Mouse (Mus musculus) frontal cortex, adult (tissue): ENCODE data around the gene Adamtsl5.
A peak's percentile ranks its signal among the peaks of the same experiment; 100 is the strongest.

Experiments used
- ATAC-seq: cut with Nextera tagmentation; 2 replicates; pipeline ENCODE4 v1.9.2; 2017; ENCODE audit warnings: mild to moderate bottlenecking, moderate library complexity, mixed read lengths; ENCODE audit not compliant: low TSS enrichment

Adamtsl5 gene

DNA sequence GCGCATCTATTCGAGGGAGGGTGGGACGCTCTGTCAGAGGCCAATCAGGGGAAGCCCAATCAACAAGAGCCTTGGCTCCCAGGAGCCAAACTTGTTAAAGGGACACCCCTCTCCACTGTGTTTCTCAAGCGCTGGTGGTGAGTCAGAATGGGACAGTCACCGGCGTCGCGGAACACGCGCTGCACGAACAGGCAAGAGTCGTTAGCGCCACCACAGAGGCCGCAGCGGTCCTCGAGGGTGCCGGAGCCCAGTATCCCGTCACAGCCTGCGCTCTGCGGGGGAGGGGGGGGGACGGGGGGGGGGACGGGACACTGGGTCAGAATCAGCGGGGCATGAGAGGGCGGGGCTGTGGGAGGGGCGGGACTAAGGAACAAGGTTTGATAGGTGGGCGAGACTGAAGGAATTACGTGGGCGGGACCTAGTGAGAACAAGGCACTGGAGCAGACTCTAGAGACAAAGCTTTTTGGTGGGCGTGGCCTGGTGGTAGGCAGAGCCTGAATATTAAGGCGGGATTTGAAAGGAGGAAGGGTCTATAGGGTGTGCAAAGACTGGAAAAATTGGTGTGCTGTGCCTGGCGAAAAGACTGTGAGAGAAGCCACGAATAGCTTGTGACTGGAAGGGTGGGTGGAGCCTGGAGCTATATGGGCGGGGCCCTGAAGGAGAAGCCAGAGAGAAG, 5.3 kb downstream of the Adamtsl5 start:
- 0 out of 2 replicates have a peak, but pooled peaks have one; percentile 13 for ATAC-seq

DNA sequence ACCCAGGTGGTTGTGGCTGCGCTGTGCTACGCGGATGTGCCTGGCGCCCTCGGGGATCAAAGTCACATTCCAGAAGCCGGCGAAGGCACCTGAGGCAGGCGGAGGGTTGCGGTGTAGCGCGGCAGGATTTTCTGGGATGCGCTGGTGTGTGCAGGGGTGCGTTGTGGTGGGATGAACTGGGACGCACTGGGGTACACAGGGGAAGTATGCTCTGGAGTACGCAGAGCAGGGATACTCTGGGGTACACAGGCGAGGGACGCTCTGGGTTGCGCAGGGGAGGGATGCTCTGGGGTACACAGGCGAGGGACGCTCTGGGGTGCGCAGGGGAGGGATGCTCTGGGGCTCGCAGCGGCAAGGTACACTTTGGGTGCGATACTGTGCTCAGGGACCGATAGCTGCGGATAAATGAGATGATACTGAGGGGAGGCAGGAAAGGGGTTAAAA, 5.9 kb downstream of the Adamtsl5 start:
- 0 out of 2 replicates have a peak, but pooled peaks have one; percentile 7 for ATAC-seq

DNA sequence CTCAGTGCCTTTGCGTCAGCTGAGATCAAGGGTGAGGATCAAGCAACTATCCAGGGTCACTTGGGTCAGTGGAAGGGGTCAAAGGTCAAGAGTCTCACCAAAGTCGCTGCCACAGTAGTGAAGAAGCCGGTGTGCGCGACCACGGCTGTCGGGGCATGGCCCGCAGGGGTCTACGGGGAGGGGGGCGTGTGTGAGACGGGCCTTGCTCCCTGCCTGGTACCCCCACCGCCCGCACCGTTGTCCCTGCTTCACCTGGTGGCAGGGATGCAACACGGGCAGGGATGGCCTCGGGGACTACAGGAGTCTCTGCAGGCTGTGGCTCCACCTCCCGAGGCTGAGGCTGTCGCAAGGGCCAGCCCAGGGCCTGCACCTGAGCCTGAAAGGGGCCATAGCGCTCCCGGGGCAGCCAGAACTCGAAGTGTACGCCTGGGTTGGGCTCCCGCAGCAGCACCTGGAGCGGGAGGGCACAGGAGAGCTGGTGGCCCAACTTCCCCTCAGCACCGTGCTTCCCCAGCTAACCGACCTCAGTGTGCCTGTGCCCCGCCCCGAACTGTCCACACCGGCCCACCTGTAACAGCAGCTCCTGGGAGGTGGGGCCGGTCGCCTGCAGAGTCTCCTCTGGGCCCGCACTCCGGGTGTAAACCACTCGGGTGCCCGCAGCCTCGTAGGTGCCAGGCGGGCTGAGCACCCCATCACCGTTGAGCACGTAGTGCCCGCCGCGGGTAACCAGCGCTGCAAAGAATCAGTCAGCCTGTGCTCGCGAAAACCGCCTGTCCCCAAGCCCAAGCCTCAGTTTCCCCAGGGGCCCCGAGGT, 6.5 kb downstream of the Adamtsl5 start:
- ATAC-seq = no peak

DNA sequence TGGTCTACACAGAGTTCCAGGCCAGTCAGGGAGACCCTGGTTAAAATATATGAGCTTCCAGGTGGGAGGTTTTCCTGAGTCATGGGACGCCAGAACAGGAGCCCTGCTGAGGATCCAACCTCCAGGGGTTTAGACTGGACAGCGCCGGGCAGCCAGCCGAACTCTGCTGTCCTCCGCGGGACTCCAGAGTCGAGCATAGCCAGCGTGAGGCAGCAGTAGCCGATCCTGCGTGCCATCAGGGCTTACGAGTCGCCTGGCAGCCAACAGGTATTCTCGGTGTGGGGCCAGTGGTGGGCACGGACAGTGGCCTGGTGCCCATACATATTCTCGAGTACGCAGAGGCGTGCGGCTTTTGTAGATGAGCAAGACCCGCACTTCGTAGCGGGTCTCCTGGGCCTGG, 7.2 kb downstream of the Adamtsl5 start:
- no peak for ATAC-seq

DNA sequence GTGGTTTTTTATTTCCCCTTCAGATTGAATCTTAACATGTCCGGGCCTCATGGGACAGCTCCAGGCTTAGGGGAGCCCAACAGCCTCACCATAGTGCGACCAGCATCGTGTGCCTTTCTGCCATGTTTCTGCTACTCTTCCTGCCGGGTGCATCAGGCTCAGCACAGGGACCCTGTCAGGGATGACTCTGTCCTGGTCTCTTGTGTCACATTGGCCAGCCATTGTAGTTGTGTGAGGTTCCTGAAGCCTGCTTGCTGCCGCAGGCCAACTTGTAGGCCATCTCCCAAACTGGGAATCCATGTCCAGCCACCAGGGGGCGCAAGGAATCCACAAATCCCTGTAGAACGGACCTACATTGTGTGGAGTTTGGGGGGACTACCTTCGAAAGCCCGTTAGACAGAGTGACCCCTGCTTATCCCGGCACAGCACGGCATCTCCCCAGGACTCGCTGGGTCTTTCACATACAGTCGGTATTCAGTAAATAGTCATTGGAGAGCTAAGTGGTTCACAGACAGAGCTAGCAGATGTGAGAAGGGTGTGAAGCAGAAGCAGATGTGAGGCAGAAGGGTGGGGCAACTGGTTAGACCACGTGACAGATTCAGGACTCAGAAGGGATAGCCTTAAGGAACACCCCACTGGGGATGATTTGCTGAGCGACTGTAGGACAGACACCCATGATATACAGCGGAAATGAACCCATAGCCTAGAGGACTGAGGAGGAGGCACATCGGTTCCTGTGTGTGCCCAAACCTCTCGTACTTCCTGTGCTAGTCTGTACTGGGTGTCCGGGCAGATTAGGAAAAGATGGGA, 8.1 kb downstream of the Adamtsl5 start:
- ATAC-seq = peak; percentile 56; the same call in 1 of the 2 replicates

DNA sequence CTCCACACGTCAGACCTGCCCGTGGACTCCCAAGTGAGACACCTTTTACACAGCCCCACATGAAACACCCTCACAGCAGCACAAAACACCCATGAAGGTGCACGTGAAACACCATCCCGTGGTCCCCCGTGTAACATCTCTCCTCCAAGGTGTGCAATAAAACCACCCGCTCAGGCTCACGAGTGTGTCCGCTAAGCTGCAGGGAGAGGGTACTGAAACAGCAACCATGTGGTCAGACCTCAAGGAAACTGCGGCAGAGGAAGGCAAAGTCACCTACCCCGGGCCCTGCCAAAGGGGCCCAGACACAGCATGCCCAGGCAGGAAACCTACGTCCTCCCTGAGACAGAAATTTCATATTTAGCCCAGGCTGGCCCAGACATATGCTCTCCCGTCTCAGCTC, 11.9 kb downstream of the Adamtsl5 start:
- no peak for ATAC-seq

DNA sequence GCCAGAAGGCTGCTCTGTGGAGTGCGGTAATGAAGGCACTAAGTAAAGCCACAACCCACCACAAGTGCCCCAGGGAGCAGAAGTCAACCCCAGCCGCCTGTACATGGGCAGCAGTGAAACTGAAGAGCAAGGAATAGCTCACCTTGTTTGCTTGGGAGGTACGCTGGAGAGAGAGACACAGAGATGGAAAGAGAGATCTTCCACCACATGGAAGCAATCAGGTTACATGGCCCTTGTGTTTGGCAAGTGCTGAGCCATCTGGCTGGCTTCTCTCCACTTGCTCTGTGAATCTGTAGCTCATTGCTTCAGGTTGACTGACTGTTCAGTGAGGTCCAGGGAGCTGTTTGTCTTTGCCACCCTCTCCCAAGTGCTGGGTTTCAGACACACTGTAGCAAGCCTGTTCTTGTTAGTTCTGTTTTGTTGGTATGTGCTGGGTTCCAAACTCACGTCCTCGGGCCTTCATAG, 15.7 kb downstream of the Adamtsl5 start:
- ATAC-seq = no peak

DNA sequence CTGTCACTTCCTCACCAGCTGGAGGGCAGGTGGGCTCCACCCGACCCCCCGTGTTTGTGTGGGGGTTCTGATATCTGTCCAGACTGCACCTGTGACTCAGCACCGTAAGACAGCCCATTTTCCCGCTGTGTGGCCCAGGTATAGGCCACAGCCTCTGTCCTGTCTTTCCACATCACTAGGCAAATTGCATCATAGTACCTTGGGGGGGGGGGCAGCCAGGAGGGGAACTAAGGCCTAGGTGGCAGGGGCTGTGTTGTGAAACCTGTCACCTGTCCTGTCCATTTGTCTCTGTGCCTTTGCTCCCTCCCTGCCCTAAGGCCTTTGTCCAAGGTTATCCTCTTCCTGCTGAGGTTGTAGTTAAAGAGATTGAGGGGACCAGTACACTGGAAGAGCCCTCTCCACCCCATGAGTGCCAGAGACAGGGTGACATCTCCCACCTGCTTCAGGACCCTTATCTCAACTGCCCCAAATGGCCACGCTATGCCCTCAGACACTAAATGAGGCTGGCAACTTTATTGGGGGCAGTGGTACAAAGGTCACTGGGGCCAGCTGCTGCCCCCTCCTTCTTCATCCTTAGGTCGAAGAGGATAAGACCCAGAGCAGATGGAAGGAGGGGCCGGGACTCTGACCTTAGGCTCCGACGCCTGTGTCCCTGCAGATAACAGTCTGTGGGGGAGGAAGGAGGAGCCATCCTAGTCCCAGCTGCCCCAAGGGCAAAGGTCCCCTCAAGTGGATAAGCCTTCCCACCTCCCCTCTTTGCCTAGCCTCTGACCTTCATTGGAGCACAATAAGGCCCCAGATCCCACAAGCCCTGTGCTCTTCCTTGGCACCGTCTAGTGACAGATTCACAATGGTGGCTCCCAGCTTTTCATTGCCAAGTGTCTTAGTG, 16.3 kb downstream of the Adamtsl5 start:
- no peak for ATAC-seq

DNA sequence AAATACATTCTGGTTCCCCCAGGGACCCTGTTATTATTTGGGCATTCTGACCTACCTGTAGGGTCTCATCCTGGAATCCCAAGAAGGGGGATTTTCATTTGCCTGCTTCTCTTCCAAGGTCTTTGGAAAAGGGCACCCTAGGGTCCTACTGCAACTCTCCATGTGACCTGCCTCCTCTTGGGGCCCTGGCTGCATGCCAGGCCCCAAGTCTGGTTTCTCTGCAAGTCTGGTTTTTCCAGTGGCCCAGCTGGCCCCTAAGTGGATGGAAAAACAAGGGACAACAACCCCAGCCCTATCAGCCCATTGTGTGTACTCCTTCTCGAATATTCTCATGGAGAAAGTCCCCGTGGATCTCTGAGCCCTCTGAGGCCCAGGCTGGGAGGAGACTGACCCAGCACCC, 17.3 kb downstream of the Adamtsl5 start:
- ATAC-seq = no peak

DNA sequence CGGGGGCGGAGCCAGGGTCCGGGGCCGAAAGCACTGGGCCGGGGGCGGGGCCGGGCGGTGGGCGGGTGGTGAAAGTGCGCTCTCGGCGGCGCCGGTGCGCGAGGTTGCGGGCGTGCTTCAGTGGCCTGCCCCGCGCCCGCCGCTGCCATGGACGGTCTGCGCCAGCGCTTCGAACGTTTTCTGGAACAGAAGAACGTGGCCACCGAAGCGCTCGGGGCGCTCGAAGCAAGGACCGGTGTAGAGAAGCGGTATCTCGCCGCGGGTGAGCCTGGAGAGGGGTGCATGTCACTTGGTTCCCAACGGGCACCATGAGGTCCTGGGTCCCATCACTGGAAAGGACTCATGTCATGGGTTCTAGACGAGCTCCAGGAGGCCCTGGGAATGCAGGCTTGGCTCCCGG, 18.1 kb downstream of the Adamtsl5 start:
- no peak for ATAC-seq

DNA sequence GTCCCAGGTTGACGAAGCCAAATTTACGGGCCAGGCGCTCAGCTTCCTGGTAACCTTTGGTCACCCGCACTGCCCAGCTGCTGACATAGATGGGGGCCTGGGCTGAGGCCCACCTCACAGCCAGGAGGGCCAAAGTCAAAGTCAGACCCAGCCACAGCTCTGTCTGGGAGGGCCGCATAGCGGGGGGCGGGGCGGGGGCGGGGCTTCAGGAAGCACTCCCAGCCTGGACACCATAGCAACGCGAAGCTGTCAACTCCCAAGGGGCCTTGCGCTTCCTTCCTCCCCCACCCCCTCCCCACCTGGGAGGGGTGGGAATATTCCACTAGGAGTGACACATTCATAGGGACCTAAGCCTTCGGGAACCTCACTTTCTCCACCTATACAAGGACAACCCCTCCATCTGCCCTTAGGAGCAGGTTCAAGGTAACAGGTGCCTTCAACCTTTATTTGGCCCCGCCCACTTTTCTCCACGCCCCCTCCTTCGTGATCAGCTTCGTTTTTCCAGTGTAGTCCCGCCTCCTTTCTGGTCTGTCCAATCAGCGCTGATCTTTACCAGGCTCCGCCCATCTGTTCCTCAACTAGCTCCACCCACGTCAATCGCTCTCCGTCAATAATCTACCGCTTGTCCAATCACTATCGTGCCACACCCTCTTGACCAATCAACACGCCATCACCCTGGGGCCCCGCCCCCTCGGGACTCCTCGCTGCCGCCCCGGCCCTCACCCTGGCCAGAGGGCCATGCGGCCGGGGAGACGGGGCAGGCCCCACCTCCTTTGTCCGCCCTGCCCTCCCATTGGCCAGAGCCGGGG, 18.7 kb downstream of the Adamtsl5 start, which contains the start of the genes Pcsk4 and Reep6:
TSS of gene Pcsk4 (minus strand) at position 226 of the 809 bp plus-strand sequence.
TSS of gene Reep6 (plus strand) at position 681 of the 809 bp plus-strand sequence.
- ATAC-seq = peak; percentile 76

DNA sequence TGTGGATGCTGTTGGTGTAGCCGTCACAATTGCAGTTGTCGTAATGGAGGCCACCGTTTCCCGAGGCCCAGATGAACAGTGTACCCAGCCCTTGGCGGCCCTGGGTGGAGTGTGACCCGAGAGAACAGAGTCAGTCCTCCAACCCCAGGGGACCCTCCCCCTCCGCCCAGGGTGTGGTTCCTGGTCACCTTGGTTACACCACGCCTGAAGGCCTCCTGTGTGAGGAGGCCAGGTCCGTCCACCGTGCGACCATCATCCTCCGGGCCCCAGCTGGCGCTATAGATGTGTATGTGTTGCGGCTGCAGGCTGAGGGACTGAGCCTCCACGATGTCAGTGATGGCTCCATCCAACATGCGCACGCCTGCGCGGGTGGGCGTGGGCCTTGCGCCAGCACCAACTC, 23.2 kb downstream of the Adamtsl5 start:
- ATAC-seq = no peak

DNA sequence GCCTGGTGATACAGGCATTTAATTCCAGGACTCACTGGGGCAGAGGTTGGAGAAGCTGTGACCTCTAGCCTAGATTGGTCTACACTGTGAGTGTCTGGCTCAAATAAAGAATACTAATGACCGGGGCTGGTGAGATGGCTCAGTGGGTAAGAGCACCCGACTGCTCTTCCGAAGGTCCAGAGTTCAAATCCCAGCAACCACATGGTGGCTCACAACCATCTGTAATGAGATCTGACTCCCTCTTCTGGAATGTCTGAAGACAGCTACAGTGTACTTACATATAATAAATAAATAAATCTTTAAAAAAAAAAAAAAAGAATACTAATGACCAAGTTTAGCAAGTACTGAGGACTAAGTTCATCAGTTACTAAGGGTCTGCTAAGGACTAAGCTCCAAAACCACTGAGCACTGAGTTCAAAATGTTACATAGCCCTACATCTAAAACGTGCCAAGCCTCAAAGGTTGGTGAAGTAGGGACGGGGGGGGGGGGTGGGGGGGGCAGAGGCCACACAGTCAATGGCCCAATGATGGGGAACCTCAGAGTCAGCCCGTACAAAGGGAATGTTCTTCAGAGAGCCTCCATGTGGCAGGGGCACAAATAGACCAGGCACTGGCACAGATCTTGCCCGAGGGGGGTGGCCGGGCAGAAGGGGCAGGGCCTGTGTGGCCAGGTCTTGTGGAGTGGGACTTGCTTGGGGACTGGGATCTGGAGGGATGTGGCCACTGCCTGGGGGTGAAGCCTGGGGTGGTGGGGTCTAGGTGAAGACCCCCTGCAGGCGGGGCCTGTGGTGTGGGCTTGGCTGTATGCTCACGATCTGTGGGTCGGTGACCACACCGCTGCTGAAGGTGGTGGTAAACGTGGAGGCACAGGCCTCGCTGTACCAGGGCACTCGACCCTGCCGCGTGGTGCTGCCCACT, 23.8 kb downstream of the Adamtsl5 start:
- no peak for ATAC-seq

DNA sequence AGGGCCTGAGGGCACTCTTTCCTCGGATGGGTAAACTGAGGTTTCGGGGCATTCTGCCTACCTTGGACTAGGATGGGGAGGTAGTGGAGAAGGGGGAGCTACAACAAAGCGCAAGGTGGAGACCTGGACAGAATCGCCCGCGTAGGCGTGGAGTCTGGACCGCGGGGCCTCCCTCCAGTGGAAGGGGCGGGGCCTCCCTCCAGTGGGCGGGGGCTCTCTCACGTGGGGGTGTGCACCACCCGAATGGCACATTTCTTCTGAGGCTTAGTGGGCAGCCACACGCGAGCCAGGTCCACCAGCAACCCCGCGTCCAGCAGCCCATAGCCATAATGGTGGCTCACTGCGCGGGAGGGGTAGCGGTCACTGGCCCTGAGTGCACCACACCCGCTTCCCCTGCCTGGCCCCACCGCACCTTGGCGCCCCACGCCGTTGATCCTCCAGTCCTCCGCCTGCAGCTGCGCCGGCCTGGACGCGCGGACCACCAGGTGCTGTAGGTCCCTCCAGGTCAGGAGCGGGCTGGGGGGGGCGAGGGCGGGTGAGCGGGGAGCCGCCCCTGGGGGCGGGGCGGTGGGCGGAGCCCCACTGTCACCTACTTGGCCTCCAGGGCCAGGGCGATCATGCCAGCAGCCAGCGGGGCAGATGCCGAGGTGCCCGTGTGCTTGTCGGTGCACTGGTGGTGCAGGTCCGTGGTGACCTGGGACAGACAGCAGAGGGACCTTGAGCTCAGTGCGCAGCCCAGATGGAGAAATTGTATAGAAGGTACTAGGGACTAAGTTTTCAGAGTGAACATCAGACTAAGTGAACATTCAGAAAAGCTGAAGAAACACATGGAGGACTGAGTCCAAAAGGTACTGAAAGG, 24.7 kb downstream of the Adamtsl5 start:
- no peak for ATAC-seq

DNA sequence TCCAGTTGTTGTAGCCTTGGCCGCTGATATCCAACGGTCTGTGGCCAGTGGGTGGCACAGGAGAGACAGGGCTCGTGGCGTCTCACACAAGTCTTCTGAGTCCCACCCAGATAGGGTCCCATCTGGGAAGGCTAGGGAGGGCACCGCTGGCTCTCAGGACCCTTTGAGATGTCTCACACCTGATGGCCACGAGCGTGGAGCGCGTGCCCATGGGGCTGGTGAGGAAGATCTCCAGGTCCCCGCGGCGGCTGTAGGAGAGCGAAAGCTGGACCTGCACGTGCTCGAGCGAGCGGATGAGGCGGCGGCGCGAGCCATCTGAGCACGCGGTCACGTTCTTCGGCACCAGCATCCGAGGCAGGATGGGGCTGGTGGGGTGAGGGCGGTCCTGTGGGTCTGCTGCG, 25.4 kb downstream of the Adamtsl5 start:
- no peak for ATAC-seq

DNA sequence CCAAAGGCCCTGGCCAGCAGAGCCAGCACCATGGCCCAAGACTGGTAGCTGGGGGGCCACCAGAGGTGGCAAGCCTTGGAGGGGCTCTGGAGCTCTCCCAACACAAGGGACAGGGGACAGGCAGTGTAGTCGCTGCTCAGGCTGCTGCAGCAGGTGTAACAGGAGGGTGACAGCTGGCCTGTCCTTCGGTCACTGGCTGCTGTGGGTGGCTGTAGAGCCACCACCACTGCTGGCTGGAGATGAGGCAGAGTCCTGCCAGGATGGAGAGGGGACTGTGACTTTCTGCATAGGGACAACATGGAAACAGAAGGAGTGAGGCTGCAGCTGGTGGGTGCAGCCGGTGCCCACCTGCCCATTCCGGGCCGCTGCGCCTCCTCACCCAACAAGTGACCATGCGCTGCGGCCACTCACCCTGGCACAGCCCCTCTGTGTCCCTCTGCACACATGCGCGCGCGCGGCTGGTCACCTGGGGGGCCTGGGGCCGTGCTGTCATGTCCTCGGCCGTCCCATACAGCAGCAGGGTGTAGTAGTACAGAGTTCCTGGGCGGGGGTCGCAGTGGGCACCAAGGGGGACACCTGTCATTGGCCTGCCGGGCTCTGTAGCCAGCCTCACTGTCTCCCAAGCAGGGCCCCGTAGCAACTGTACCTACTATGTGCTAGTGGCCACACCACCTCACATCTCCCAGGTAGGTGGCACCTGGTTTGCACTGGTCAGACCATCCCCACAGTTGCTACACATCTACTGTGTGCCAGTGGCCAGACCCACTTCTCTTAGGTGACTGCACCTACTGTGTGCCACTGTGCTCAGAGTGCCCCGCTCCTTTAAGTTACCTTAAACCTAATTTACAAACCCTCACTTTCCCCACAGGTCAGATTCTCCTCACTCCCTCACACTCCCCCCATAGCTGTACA, 26.3 kb downstream of the Adamtsl5 start:
- ATAC-seq = no peak
